Mouse (Mus musculus): ENCODE measurements around the gene Acat3. TPM values are rescaled to one million over a fixed set of nuclear protein-coding genes. Genes with fewer than 3 reads are reported as not detected.

The Acat3 gene
- total and polyA plus RNA-seq, 3 experiments = 0.77 to 12.7 (median 1.4) TPM

- no peak for TF ChIP-seq KAT2A (IDR thresholded peaks at IDR 0.05; ENCODE audit: insufficient replicate concordance, low read length)
Observed at GRCm38 (mm10) chr17:12983988-12984387, 43.6 kb upstream of the Acat3 start (continued).

DNA sequence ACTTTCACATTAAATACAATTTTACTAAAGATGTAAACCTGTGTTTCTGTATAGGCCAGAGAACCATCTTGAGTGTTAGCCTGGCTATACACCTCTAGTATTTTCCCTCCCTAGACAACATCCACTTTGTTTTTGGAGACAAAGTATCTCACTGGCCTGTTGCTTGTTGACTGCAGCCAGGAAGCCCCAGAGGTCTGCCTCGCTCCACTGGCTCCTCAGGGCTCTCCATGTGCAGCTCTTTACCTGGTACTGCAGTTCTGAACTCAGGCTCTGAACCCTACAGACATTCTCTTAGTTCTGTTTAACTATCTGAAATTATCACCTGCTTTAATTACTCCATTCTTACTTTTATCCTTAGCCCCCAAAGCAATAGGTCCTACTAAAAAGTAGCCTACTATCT lies 38.1 kb upstream of the Acat3 start:
- H3K4me1 ChIP-seq (ENCODE audit: control insufficient read depth in 1 of 2, insufficient read depth in 2 of 2) = peaks cover 0 to 7% of the 10 kb centered on the region in 2 experiments; a peak in 2 of 4 replicates
- H3K9me3 ChIP-seq (replicated peaks; ENCODE audit: low read length) = no peaks in the 10 kb centered on the region
- H3K27me3 ChIP-seq (replicated peaks) = no peaks in the 10 kb centered on the region
- no peak overlapping the region for H3K4me2 ChIP-seq (ENCODE audit: insufficient read depth, low read depth, poor library complexity, severe bottlenecking)
- no peak for DNase-seq (ENCODE audit: extremely low read depth)
- no peak for TF ChIP-seq SIN3A (IDR thresholded peaks at IDR 0.05; ENCODE audit: low read length)
- TF ChIP-seq KAT2A (IDR thresholded peaks at IDR 0.05; ENCODE audit: insufficient replicate concordance, low read length) = no peak
- TF ChIP-seq ELF1 (IDR thresholded peaks at IDR 0.05; ENCODE audit: low read depth, low read length) = no peak
- no peak for TF ChIP-seq RCOR1 (conservative IDR thresholded peaks at IDR 0.05; ENCODE audit: low read depth, low read length)
- TF ChIP-seq POLR2AphosphoS2 (IDR thresholded peaks at IDR 0.05; ENCODE audit: low read depth, low read length) = no peak
- TF ChIP-seq MAFK (IDR thresholded peaks at IDR 0.05; ENCODE audit: insufficient replicate concordance, low read length) = no peak
- TF ChIP-seq SMC3 (IDR thresholded peaks at IDR 0.05; ENCODE audit: low read depth, low read length) = no peak
- H3K27ac ChIP-seq (ENCODE audit: insufficient read depth, low read depth) = no peak overlapping the region
- in situ Hi-C loops (cut with MboI; ENCODE audit: low pct_ligation_motif_present, low pct_unique_long_range_greater_than_20kb, low sequenced_read_pairs) = no loop called here
- dilution Hi-C loops (cut with MboI; ENCODE audit: extremely low pct_ligation_motif_present, extremely low pct_unique_long_range_greater_than_20kb, low sequenced_read_pairs) = no loop called here
- no peak overlapping the region for H3K9ac ChIP-seq (ENCODE audit: insufficient read depth, low read depth)
- H3K36me3 ChIP-seq (replicated peaks in 1 of 2; ENCODE audit: control insufficient read depth in 1 of 2, insufficient read depth in 1 of 2, low read length in 1 of 2) = peaks cover 44 to 74% of the 10 kb centered on the region in 2 experiments
- H3K79me2 ChIP-seq (replicated peaks; ENCODE audit: control insufficient read depth, extremely low read depth, insufficient read depth, poor library complexity, severe bottlenecking) = peaks cover 36% of the 10 kb centered on the region
- H3K4me3 ChIP-seq (replicated peaks in 1 of 3; ENCODE audit: low read depth in 2 of 3, low read length in 2 of 3, poor library complexity in 1 of 3) = no peak overlapping the region

- H3K36me3 ChIP-seq (replicated peaks in 1 of 2; ENCODE audit: control insufficient read depth in 1 of 2, insufficient read depth in 1 of 2, low read length in 1 of 2) = peaks cover 26 to 77% of the 10 kb centered on the region in 2 experiments
- dilution Hi-C loops (cut with MboI; ENCODE audit: extremely low pct_ligation_motif_present, extremely low pct_unique_long_range_greater_than_20kb, low sequenced_read_pairs) = no loop called here
Observed at GRCm38 (mm10) chr17:12973851-12974250, 33.5 kb upstream of the Acat3 start.

More at GRCm38 (mm10) chr17:12973851-12974250, 33.5 kb upstream of the Acat3 start:
- in situ Hi-C loops (cut with MboI; ENCODE audit: low pct_ligation_motif_present, low pct_unique_long_range_greater_than_20kb, low sequenced_read_pairs) = no loop called here
- no peak overlapping the region for H3K9ac ChIP-seq (ENCODE audit: insufficient read depth, low read depth)
- H3K27me3 ChIP-seq (replicated peaks) = no peaks in the 10 kb centered on the region
- H3K4me2 ChIP-seq (ENCODE audit: insufficient read depth, low read depth, poor library complexity, severe bottlenecking) = no peak overlapping the region
- no peak overlapping the region for H3K4me3 ChIP-seq (replicated peaks in 1 of 3; ENCODE audit: low read depth in 2 of 3, low read length in 2 of 3, poor library complexity in 1 of 3)
- H3K79me2 ChIP-seq (replicated peaks; ENCODE audit: control insufficient read depth, extremely low read depth, insufficient read depth, poor library complexity, severe bottlenecking) = peaks cover 18% of the 10 kb centered on the region
- H3K27ac ChIP-seq (ENCODE audit: insufficient read depth, low read depth) = no peak overlapping the region
- H3K4me1 ChIP-seq (ENCODE audit: control insufficient read depth in 1 of 2, insufficient read depth in 2 of 2) = no peaks in the 10 kb centered on the region
- TF ChIP-seq MEF2A (IDR thresholded peaks at IDR 0.05; ENCODE audit: borderline replicate concordance, low read depth, low read length) = no peak
- no peak for TF ChIP-seq JUN (IDR thresholded peaks at IDR 0.05; ENCODE audit: insufficient read depth, low read depth, low read length)
- no peak for TF ChIP-seq CHD1 (IDR thresholded peaks at IDR 0.05; ENCODE audit: low read depth, low read length)
- TF ChIP-seq NRF1 (IDR thresholded peaks at IDR 0.05; ENCODE audit: low read depth, low read length) = no peak
- no peak for TF ChIP-seq RAD21 (IDR thresholded peaks at IDR 0.05; ENCODE audit: low read depth, low read length)
- TF ChIP-seq USF1 (IDR thresholded peaks at IDR 0.05; ENCODE audit: low read depth, low read length) = no peak
- TF ChIP-seq MAX (IDR thresholded peaks at IDR 0.05; ENCODE audit: low read length) = no peak
- TF ChIP-seq CHD2 (IDR thresholded peaks at IDR 0.05; ENCODE audit: low read length) = no peak
- no peak for TF ChIP-seq POLR2A (IDR thresholded peaks at IDR 0.05; ENCODE audit: low read depth, low read length)
- TF ChIP-seq CTCF (conservative IDR thresholded peaks at IDR 0.05 in 1 of 2, IDR thresholded peaks at IDR 0.05 in 1 of 2; ENCODE audit: low read depth in 2 of 2, low read length in 2 of 2) = no peak
- no peak for TF ChIP-seq ELF1 (IDR thresholded peaks at IDR 0.05; ENCODE audit: low read depth, low read length)
- no peak for TF ChIP-seq RCOR1 (conservative IDR thresholded peaks at IDR 0.05; ENCODE audit: low read depth, low read length)
- no peak for TF ChIP-seq SMC3 (IDR thresholded peaks at IDR 0.05; ENCODE audit: low read depth, low read length)
- no peak for TF ChIP-seq USF2 (conservative IDR thresholded peaks at IDR 0.05; ENCODE audit: low read depth, low read length)
- no peak for TF ChIP-seq MAFK (IDR thresholded peaks at IDR 0.05; ENCODE audit: insufficient replicate concordance, low read length)
- no peak for TF ChIP-seq HCFC1 (IDR thresholded peaks at IDR 0.05; ENCODE audit: low read depth, low read length)
- TF ChIP-seq GABPA (IDR thresholded peaks at IDR 0.05; ENCODE audit: insufficient replicate concordance, low read depth, low read length) = no peak
- no peak for TF ChIP-seq KAT2A (IDR thresholded peaks at IDR 0.05; ENCODE audit: insufficient replicate concordance, low read length)
- TF ChIP-seq MAZ (IDR thresholded peaks at IDR 0.05; ENCODE audit: low read depth, low read length) = no peak
- TF ChIP-seq NELFE (IDR thresholded peaks at IDR 0.05; ENCODE audit: low read depth, low read length) = no peak
- no peak for DNase-seq (ENCODE audit: extremely low read depth)
- H3K9me3 ChIP-seq (replicated peaks; ENCODE audit: low read length) = no peaks in the 10 kb centered on the region
